Mouse (Mus musculus): ENCODE measurements at regions not wholly inside any gene's neighbourhood (a gene's known extent, or its start where the extent isn't known, plus 50 kb on each side); places are given as distances from the start of the nearest gene placed in this dataset.

DNA sequence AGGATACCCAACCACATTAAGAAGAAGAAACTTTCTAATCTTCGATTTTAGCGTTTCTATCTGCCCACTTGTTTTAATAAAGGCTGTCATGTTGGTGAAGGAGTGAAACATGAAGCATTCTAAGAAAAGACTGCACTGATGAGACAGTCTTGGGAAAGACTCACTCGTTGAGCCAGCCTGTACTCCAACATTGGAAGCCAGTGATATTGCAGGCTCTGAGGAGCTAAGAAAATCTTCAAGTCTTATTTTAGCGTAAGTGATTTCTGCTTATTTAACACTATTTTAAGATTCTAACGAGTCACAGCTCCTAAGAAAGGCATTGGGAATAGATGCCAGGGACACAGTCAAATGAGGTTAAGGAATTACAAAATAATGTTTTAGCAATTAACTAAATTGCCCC, 78.9 kb upstream of the 1700066M21Rik start:
- H3K27me3 ChIP-seq (ENCODE audit: control insufficient read depth in 1 of 2, insufficient read depth in 2 of 2, low read length in 2 of 2) = no peaks in the 10 kb centered on the region

DNA sequence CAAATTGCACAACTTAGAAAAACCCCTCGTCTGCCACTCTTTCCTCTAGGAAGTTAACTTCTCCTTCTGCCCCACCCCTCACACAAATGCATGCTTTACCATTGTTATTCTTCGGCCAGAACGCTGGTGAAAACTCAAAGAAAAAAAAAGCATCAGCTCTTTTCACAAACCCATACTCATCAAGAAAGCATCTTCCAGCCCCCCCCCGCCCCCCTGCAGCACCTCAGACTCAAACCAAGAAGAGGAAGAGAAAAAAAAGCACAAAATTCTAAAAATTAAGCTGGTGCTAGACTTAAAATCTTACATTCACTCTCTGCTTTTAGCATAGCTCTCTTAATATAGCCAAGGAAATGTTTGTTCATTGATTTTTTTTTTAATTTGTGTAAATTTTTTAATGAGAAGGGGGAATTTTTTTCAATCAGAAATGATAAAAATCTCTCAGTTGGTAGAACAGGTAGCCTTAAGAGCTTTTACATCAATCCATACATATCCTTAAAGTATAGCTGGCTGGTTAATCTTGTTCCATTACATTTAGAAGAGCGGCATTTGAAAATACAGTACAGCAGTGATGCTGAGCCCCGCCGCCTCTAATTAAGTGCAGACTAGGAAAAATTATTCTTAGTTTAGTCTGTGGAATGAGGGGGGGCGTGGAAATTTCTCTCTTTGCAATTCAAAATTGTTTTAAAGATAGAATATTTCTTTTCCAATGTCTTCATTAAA, 76.0 kb upstream of the 1700066M21Rik start:
- no peak for DNase-seq (ENCODE audit: low read depth, low spot score)
- Histone ChIP-seq H3K27ac (ENCODE audit: control insufficient read depth, low read depth, low read length) (no peak overlapping the region), H3K27me3 (ENCODE audit: control insufficient read depth in 1 of 2, insufficient read depth in 2 of 2, low read length in 2 of 2) (no peaks in the 10 kb centered on the region), H3K9me3 (replicated peaks; ENCODE audit: insufficient read depth, low read length) (no peaks in the 10 kb centered on the region), H3K4me1 (ENCODE audit: control insufficient read depth in 1 of 2, insufficient read depth in 2 of 2, low read length in 2 of 2) (no peaks in the 10 kb centered on the region), H3K79me2 (ENCODE audit: control insufficient read depth, insufficient read depth, low read length, poor library complexity) (no peaks in the 10 kb centered on the region), H3K9ac (ENCODE audit: control insufficient read depth, low read depth, low read length, poor library complexity, severe bottlenecking) (no peak overlapping the region), H3K4me3 (ENCODE audit: control insufficient read depth in 1 of 2, insufficient read depth in 1 of 2, low read depth in 2 of 2, low read length in 2 of 2) (no peak overlapping the region), H3K36me3 (ENCODE audit: control insufficient read depth in 1 of 2, insufficient read depth in 2 of 2, low read length in 2 of 2) (no peaks in the 10 kb centered on the region)
- no peak for TF ChIP-seq MEF2A (IDR thresholded peaks at IDR 0.05; ENCODE audit: extremely low read depth, insufficient replicate concordance, low read depth, low read length, poor library complexity, severe bottlenecking)
- no peak for TF ChIP-seq ZNF384 (IDR thresholded peaks at IDR 0.05; ENCODE audit: low read depth, low read length)
- TF ChIP-seq HCFC1 (IDR thresholded peaks at IDR 0.05; ENCODE audit: low read depth, low read length) = no peak

More for the DNA sequence above, 78.9 kb upstream of the 1700066M21Rik start:
- H3K79me2 ChIP-seq (ENCODE audit: control insufficient read depth, insufficient read depth, low read length, poor library complexity) = no peaks in the 10 kb centered on the region
- H3K4me3 ChIP-seq (ENCODE audit: control insufficient read depth in 1 of 2, insufficient read depth in 1 of 2, low read depth in 2 of 2, low read length in 2 of 2) = no peak overlapping the region
- no peak overlapping the region for H3K27ac ChIP-seq (ENCODE audit: control insufficient read depth, low read depth, low read length)
- no peaks in the 10 kb centered on the region for H3K36me3 ChIP-seq (ENCODE audit: control insufficient read depth in 1 of 2, insufficient read depth in 2 of 2, low read length in 2 of 2)
- TF ChIP-seq RAD21 (IDR thresholded peaks at IDR 0.05; ENCODE audit: low read depth, low read length) (no peak), BHLHE40 (IDR thresholded peaks at IDR 0.05; ENCODE audit: borderline replicate concordance, low read depth, low read length) (no peak), GABPA (IDR thresholded peaks at IDR 0.05; ENCODE audit: low read depth, low read length) (no peak), NRF1 (IDR thresholded peaks at IDR 0.05; ENCODE audit: insufficient read depth, low read depth, low read length, poor library complexity, severe bottlenecking) (no peak)
- no peaks in the 10 kb centered on the region for H3K9me3 ChIP-seq (replicated peaks; ENCODE audit: insufficient read depth, low read length)
- no peaks in the 10 kb centered on the region for H3K4me1 ChIP-seq (ENCODE audit: control insufficient read depth in 1 of 2, insufficient read depth in 2 of 2, low read length in 2 of 2)
- DNase-seq (ENCODE audit: low read depth, low spot score) = no peak
- no peak overlapping the region for H3K9ac ChIP-seq (ENCODE audit: control insufficient read depth, low read depth, low read length, poor library complexity, severe bottlenecking)

DNA sequence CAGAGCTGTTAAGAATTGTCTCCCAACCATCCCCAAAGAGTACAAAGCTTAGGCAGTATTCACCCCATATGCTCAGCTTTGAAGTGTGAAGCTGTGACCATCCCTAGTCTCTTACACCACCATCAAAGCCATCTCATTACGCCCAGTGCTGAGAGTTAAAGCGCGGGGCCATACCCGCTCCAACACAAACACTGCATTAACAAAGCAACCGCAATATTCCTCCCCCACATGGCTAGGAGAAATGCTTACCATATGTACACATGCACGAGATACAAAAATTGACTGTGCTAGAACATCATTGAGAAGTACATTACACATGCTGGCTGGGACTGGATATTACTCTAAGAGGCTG, 75.5 kb upstream of the 1700066M21Rik start:
- no peaks in the 10 kb centered on the region for H3K27me3 ChIP-seq (ENCODE audit: control insufficient read depth in 1 of 2, insufficient read depth in 2 of 2, low read length in 2 of 2)
- DNase-seq (ENCODE audit: low read depth, low spot score) = no peak
- TF ChIP-seq SIN3A (IDR thresholded peaks at IDR 0.05; ENCODE audit: low read length) = no peak
- no peak for TF ChIP-seq MAX (IDR thresholded peaks at IDR 0.05; ENCODE audit: low read length)
- no peak for TF ChIP-seq GABPA (IDR thresholded peaks at IDR 0.05; ENCODE audit: low read depth, low read length)
- TF ChIP-seq NELFE (IDR thresholded peaks at IDR 0.05; ENCODE audit: low read depth, low read length) = no peak
- no peak for TF ChIP-seq ELF1 (IDR thresholded peaks at IDR 0.05; ENCODE audit: low read depth, low read length)
- TF ChIP-seq GATA1 (IDR thresholded peaks at IDR 0.05; ENCODE audit: low read depth, low read length) = no peak
- no peak for TF ChIP-seq ZC3H11A (IDR thresholded peaks at IDR 0.05; ENCODE audit: low read depth, low read length)
- no peak for TF ChIP-seq UBTF (IDR thresholded peaks at IDR 0.05; ENCODE audit: borderline replicate concordance, insufficient read depth, low read depth, low read length)
- no peak for TF ChIP-seq E2F4 (IDR thresholded peaks at IDR 0.05; ENCODE audit: borderline replicate concordance, low read depth, low read length)
- no peak for TF ChIP-seq CTCF (IDR thresholded peaks at IDR 0.05 in 2 of 3, conservative IDR thresholded peaks at IDR 0.05 in 1 of 3; ENCODE audit: control insufficient read depth in 1 of 3, insufficient read depth in 1 of 3, low read depth in 2 of 3, low read length in 3 of 3, poor library complexity in 1 of 3, severe bottlenecking in 1 of 3)
- TF ChIP-seq TAL1 (IDR thresholded peaks at IDR 0.05; ENCODE audit: low read length) = no peak
- no peak for TF ChIP-seq ZNF384 (IDR thresholded peaks at IDR 0.05; ENCODE audit: low read depth, low read length)
- no peak overlapping the region for H3K4me3 ChIP-seq (ENCODE audit: control insufficient read depth in 1 of 2, insufficient read depth in 1 of 2, low read depth in 2 of 2, low read length in 2 of 2)
- no peak overlapping the region for H3K27ac ChIP-seq (ENCODE audit: control insufficient read depth, low read depth, low read length)
- no peak overlapping the region for H3K9ac ChIP-seq (ENCODE audit: control insufficient read depth, low read depth, low read length, poor library complexity, severe bottlenecking)
- H3K79me2 ChIP-seq (ENCODE audit: control insufficient read depth, insufficient read depth, low read length, poor library complexity) = no peaks in the 10 kb centered on the region
- no peaks in the 10 kb centered on the region for H3K36me3 ChIP-seq (ENCODE audit: control insufficient read depth in 1 of 2, insufficient read depth in 2 of 2, low read length in 2 of 2)
- H3K9me3 ChIP-seq (replicated peaks; ENCODE audit: insufficient read depth, low read length) = no peaks in the 10 kb centered on the region
- no peaks in the 10 kb centered on the region for H3K4me1 ChIP-seq (ENCODE audit: control insufficient read depth in 1 of 2, insufficient read depth in 2 of 2, low read length in 2 of 2)
